26 mouse cellular contexts compared by ENCODE assay signal in genomic region chr1:158581806-158582205, GRCm38 (mm10).
DNase-seq lines count a peak whose midpoint lies in the region; ATAC-seq and TF ChIP-seq lines count a peak whose summit lies in the region.
"Had no signal": no experiment of that assay in that cellular context is flagged by ENCODE, and none has a peak within 500 bp of the region (broad histone marks: within the 10 kb centered on the region; RNA-seq: fewer than 3 reads in every experiment).

No protein-coding gene starts in this region.

- TF ChIP-seq EP300 in stomach, postnatal 0 days (optimal IDR thresholded peaks at IDR 0.05): no peak

- DNase-seq in frontal cortex, adult 2 months (ENCODE audit: extremely low spot score in 1 of 2, low spot score in 1 of 2): peak; percentile 66 to 75
- DNase-seq in frontal cortex, postnatal 14 days (ENCODE audit: low spot score in 2 of 2): no peak
- DNase-seq in right cerebral cortex, adult 2 months (ENCODE audit: low spot score in 2 of 2): peak; percentile 38 to 40
- no peak for DNase-seq in right cerebral cortex, postnatal 4 days
- peak; percentile 16 to 48 for DNase-seq in left cerebral cortex, postnatal 14 days (ENCODE audit: low spot score in 2 of 2)
- no peak for DNase-seq in stomach, postnatal 0 days (ENCODE audit: low spot score)
- DNase-seq in forebrain, postnatal 0 days: no peak
- DNase-seq: adrenal gland, postnatal 14 days; cerebellum, adult 8-10 months; cerebellum, postnatal 36 days; gastrocnemius, postnatal 36 days; heart, adult 2 months; heart, postnatal 14 days; kidney, postnatal 25 days; liver; lung, postnatal 4 days; thymus, adult 18-20 months had no signal

- no peak overlapping the region for H3K27ac ChIP-seq in neural tube, embryonic 15.5 days (replicated peaks)
- no peak overlapping the region for H3K27ac ChIP-seq in stomach, postnatal 0 days (replicated peaks)
- no peak overlapping the region for H3K27ac ChIP-seq in forebrain, postnatal 0 days (ENCODE audit: low read depth, low read length)
- H3K27ac ChIP-seq: forebrain, embryonic 13.5 days; heart, adult 2 months; heart, embryonic 13.5 days; hindbrain, embryonic 12.5 days; liver, embryonic 15.5 days; lung, embryonic 15.5 days; midbrain, embryonic 15.5 days; neural tube, embryonic 13.5 days had no signal

- H3K9ac ChIP-seq in neural tube, embryonic 15.5 days (replicated peaks): no peak overlapping the region
- H3K9ac ChIP-seq in stomach, postnatal 0 days (ENCODE audit: low read length): no peak overlapping the region
- H3K9ac ChIP-seq in forebrain, postnatal 0 days: no peak overlapping the region
- H3K9ac ChIP-seq: forebrain, embryonic 13.5 days; heart, embryonic 13.5 days; hindbrain, embryonic 12.5 days; liver, embryonic 15.5 days; lung, embryonic 15.5 days; midbrain, embryonic 15.5 days; neural tube, embryonic 13.5 days had no signal

- no peaks in the 10 kb centered on the region for H3K4me1 ChIP-seq in neural tube, embryonic 15.5 days
- no peaks in the 10 kb centered on the region for H3K4me1 ChIP-seq in stomach, postnatal 0 days (replicated peaks; ENCODE audit: control insufficient read depth, insufficient read depth)
- no peaks in the 10 kb centered on the region for H3K4me1 ChIP-seq in forebrain, postnatal 0 days (ENCODE audit: insufficient read depth)
- H3K4me1 ChIP-seq: forebrain, embryonic 13.5 days; heart, embryonic 13.5 days; hindbrain, embryonic 12.5 days; liver, embryonic 15.5 days; lung, embryonic 15.5 days; midbrain, embryonic 15.5 days; neural tube, embryonic 13.5 days had no signal

- no peak for TF ChIP-seq CTCF in stomach, postnatal 0 days (IDR thresholded peaks at IDR 0.05; ENCODE audit: low read depth)
- no peak for TF ChIP-seq CTCF in forebrain, postnatal 0 days (IDR thresholded peaks at IDR 0.05; ENCODE audit: low read depth)

- H3K9me3 ChIP-seq in neural tube, embryonic 15.5 days (replicated peaks): no peaks in the 10 kb centered on the region
- H3K9me3 ChIP-seq in stomach, postnatal 0 days (ENCODE audit: control insufficient read depth, low read length): no peaks in the 10 kb centered on the region
- no peaks in the 10 kb centered on the region for H3K9me3 ChIP-seq in forebrain, postnatal 0 days (ENCODE audit: low read length)
- H3K9me3 ChIP-seq: forebrain, embryonic 13.5 days; heart, embryonic 13.5 days; hindbrain, embryonic 12.5 days; liver, embryonic 15.5 days; lung, embryonic 15.5 days; midbrain, embryonic 15.5 days; neural tube, embryonic 13.5 days had no signal

- no peak overlapping the region for H3K4me3 ChIP-seq in neural tube, embryonic 15.5 days (replicated peaks)
- H3K4me3 ChIP-seq in stomach, postnatal 0 days (ENCODE audit: low read depth, low read length): no peak overlapping the region
- H3K4me3 ChIP-seq in forebrain, postnatal 0 days (ENCODE audit: low read depth, low read length): no peak overlapping the region
- H3K4me3 ChIP-seq: forebrain, embryonic 13.5 days; heart, adult 2 months; heart, embryonic 13.5 days; hindbrain, embryonic 12.5 days; liver, embryonic 15.5 days; lung, embryonic 15.5 days; midbrain, embryonic 15.5 days; neural tube, embryonic 13.5 days had no signal

- ATAC-seq in neural tube, embryonic 15.5 days (ENCODE audit: low FRiP score): no peak
- no peak for ATAC-seq in stomach, postnatal 0 days (ENCODE audit: low FRiP score, low TSS enrichment)
- ATAC-seq in forebrain, postnatal 0 days: no peak
- ATAC-seq: forebrain, embryonic 13.5 days; intestine, postnatal 0 days; midbrain, embryonic 15.5 days had no signal

- H3K4me2 ChIP-seq in neural tube, embryonic 15.5 days: no peak overlapping the region
- H3K4me2 ChIP-seq in stomach, postnatal 0 days (replicated peaks; ENCODE audit: low read depth): no peak overlapping the region
- H3K4me2 ChIP-seq in forebrain, postnatal 0 days (ENCODE audit: low read depth): no peak overlapping the region
- H3K4me2 ChIP-seq: forebrain, embryonic 13.5 days; heart, embryonic 13.5 days; hindbrain, embryonic 12.5 days; liver, embryonic 15.5 days; lung, embryonic 15.5 days; midbrain, embryonic 15.5 days; neural tube, embryonic 13.5 days had no signal

- intact Hi-C loops in left cerebral cortex, postnatal 14 days (cut with DNase I): no loop called here

- no peaks in the 10 kb centered on the region for H3K27me3 ChIP-seq in neural tube, embryonic 15.5 days (replicated peaks)
- no peaks in the 10 kb centered on the region for H3K27me3 ChIP-seq in stomach, postnatal 0 days (ENCODE audit: control insufficient read depth, insufficient read depth, low read length)
- H3K27me3 ChIP-seq in forebrain, postnatal 0 days (ENCODE audit: insufficient read depth, low read length): no peaks in the 10 kb centered on the region
- H3K27me3 ChIP-seq: forebrain, embryonic 13.5 days; heart, embryonic 13.5 days; hindbrain, embryonic 12.5 days; liver, embryonic 15.5 days; lung, embryonic 15.5 days; midbrain, embryonic 15.5 days; neural tube, embryonic 13.5 days had no signal

- H3K36me3 ChIP-seq in neural tube, embryonic 15.5 days: peaks cover 10% of the 10 kb centered on the region; the same call in 1 of the 2 replicates
- no peaks in the 10 kb centered on the region for H3K36me3 ChIP-seq in stomach, postnatal 0 days (ENCODE audit: control insufficient read depth, insufficient read depth, low read length)
- peaks cover 7% of the 10 kb centered on the region for H3K36me3 ChIP-seq in forebrain, postnatal 0 days (ENCODE audit: insufficient read depth)
- H3K36me3 ChIP-seq: heart, embryonic 13.5 days; liver, embryonic 15.5 days; lung, embryonic 15.5 days; midbrain, embryonic 15.5 days had no signal

Comparison
In these comparisons a context has a peak if more than half of its experiments do, and no peak if none do; other contexts are left out.
1. DNase-seq: peak in frontal cortex, adult 2 months (2 of 2), right cerebral cortex, adult 2 months (2 of 2) and left cerebral cortex, postnatal 14 days (2 of 2); none in frontal cortex, postnatal 14 days (0 of 2), right cerebral cortex, postnatal 4 days (single experiment), stomach, postnatal 0 days (single experiment) and forebrain, postnatal 0 days (single experiment).